Mouse (Mus musculus): ENCODE data around the gene Lrrk1.

GRCm38 (mm10) chr7:66370970-66371369, 17.2 kb downstream of the Lrrk1 start:
- no peak for TF ChIP-seq POLR2AphosphoS5 (IDR thresholded peaks at IDR 0.05; ENCODE audit: insufficient replicate concordance, low read depth, low read length)
- TF ChIP-seq CTCF (IDR thresholded peaks at IDR 0.05; ENCODE audit: low read depth, low read length): no peak
- TF ChIP-seq GATA1 (IDR thresholded peaks at IDR 0.05; ENCODE audit: borderline replicate concordance, low read length): no peak

All from G1E (cell line).